Mouse (Mus musculus): ENCODE data around the gene Myo1h.

DNA sequence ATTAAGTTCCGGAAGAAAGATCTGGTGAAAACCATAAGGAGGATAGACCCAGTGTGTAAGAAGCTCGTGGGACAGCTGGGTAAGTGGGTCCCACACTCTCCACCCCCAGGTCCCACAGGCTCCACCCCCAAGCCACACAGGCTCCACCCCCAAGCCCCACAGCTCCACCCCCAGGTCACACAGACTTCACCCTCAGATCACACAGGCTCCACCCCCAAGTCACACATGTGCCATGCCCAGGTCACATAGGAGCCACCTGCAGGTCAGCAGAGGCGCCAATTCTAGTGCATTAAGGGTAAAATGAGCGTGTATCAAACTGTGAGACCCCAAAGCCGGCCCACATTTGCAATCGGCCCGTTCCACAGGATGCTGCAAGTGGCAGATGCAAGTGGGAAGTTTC, 42.5 kb upstream of the Myo1h start:
- TF ChIP-seq CTCF (IDR thresholded peaks at IDR 0.05; ENCODE audit: low read depth) (no peak), EP300 (IDR thresholded peaks at IDR 0.05; ENCODE audit: low read depth) (no peak)
